Mouse (Mus musculus): ENCODE results near the gene Axin2.

DNA sequence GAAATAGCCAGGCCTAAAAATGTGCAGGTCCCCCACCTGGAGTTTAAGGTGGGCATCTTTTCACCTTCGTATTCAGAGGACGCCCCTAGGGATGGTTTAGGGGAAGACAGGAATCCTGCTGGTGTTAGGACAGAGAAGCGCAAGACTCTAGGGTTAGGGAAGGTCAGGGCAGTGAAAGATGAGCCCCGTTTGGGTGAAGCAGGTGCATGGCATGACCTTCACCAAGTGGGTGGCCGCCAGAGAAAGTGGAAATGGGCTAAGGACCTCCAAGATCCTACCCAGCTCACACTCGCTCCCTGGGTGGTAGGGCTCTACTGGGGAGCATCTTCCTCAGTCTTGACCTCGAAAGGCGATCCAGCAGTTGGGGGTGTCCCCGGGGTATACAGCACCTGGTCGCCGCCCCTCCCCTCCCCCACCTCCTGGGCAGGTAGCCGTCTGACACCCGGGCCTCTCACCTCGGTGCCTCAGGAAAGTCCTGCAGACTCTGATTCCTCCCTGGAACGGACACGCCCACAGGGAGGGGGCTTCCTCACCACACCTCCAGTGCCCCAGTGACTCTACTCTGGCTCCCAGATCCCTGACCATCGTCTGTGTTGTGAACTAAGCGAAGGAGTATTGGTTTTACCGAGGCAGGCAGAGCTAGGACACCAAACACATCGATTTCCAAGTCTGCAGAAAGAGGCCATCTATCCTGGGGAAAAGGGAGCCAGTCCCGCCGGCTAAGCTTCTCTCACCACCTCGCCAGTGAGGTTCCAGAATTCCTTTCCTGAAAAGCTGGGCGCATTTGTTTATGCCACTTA, 10.6 kb upstream of the Axin2 start:
- TF ChIP-seq CTCF (IDR thresholded peaks at IDR 0.05; ENCODE audit: borderline replicate concordance, insufficient read depth, low read length), result no peak
- TF ChIP-seq POLR2A (IDR thresholded peaks at IDR 0.05; ENCODE audit: low read depth, low read length), result no peak

Data from embryonic fibroblast, embryonic 13.5 days (primary cell).